In genomic region chr10:38880642-38881187, GRCm38 (mm10) we compare ENCODE assay signal across 20 mouse cellular contexts. TPM values are rescaled to one million over a fixed set of nuclear protein-coding genes. Genes with fewer than 3 reads are reported as not detected.
DNase-seq lines count a peak whose midpoint lies in the region; ATAC-seq and TF ChIP-seq lines count a peak whose summit lies in the region.
"Had no signal": no experiment of that assay in that cellular context is flagged by ENCODE, and none has a peak within 500 bp of the region (broad histone marks: within the 10 kb centered on the region; RNA-seq: fewer than 3 reads in every experiment).

No protein-coding gene starts in this region.

- intact Hi-C loops in gastrocnemius, adult 2 months (cut with DNase I) = no loop called here
- intact Hi-C loops in gastrocnemius, postnatal 36 days (cut with DNase I) = no loop called here

- no peak overlapping the region for H3K9ac ChIP-seq in kidney, embryonic 15.5 days
- H3K9ac ChIP-seq: neural tube, embryonic 15.5 days had no signal

- H3K27me3 ChIP-seq in kidney, embryonic 15.5 days = no peaks in the 10 kb centered on the region
- H3K27me3 ChIP-seq: neural tube, embryonic 15.5 days had no signal

- TF ChIP-seq CTCF in gastrocnemius, adult 2 months (IDR thresholded peaks at IDR 0.05) = no peak

- H3K4me1 ChIP-seq in kidney, embryonic 15.5 days = peaks cover 21% of the 10 kb centered on the region
- H3K4me1 ChIP-seq: neural tube, embryonic 15.5 days had no signal

- H3K36me3 ChIP-seq in kidney, embryonic 15.5 days = no peaks in the 10 kb centered on the region
- H3K36me3 ChIP-seq: hindbrain, embryonic 10.5 days; neural tube, embryonic 15.5 days had no signal

- H3K4me3 ChIP-seq in gastrocnemius, adult 2 months = no peak overlapping the region
- H3K4me3 ChIP-seq in kidney, embryonic 15.5 days (replicated peaks) = no peak overlapping the region
- H3K4me3 ChIP-seq: erythroblast, embryonic 14.5 days; hindbrain, embryonic 10.5 days; neural tube, embryonic 15.5 days had no signal

- no peaks in the 10 kb centered on the region for H3K9me3 ChIP-seq in kidney, embryonic 15.5 days (replicated peaks)
- H3K9me3 ChIP-seq: hindbrain, embryonic 10.5 days; neural tube, embryonic 15.5 days had no signal

- 63% methylated on average over 7 of the region's 7 CpGs for WGBS in kidney, embryonic 15.5 days

- peak overlapping the region; percentile 48 for H3K27ac ChIP-seq in gastrocnemius, adult 2 months
- H3K27ac ChIP-seq in kidney, embryonic 15.5 days = peak overlapping the region; percentile 52; the same call in 1 of the 2 replicates
- H3K27ac ChIP-seq: hindbrain, embryonic 10.5 days; macrophage; neural tube, embryonic 15.5 days; stomach, postnatal 0 days had no signal

- DNase-seq in gastrocnemius, adult 2 months = no peak
- DNase-seq in gastrocnemius, postnatal 36 days = no peak
- DNase-seq in kidney, postnatal 36 days = no peak
- peak; percentile 3 to 12 for DNase-seq in B cell, adult 2 months
- DNase-seq in naive thymus-derived CD4-positive, alpha-beta T cell, adult 2 months (ENCODE audit: low read depth) = peak; percentile 41
- DNase-seq in retina, postnatal 1 day = no peak
- DNase-seq in MN1 (ENCODE audit: low spot score) = no peak
- DNase-seq: adrenal gland, adult 8-10 months; cerebellum, postnatal 36 days; kidney, postnatal 25 days; liver; right cerebral cortex, postnatal 14 days had no signal

- H3K4me2 ChIP-seq in kidney, embryonic 15.5 days = no peak overlapping the region
- H3K4me2 ChIP-seq: neural tube, embryonic 15.5 days had no signal

- no peak for ATAC-seq in kidney, embryonic 15.5 days (replicated peaks; ENCODE audit: low FRiP score)

RNA-seq across cellular contexts. Expression of gene Rfpl4b, which starts 59.1 kb away (rescaled TPM):
- not detected for total RNA-seq in gastrocnemius, adult 2 months (2021)
- total RNA-seq in gastrocnemius, postnatal 36 days (2021) = not detected
- polyA plus RNA-seq in kidney, embryonic 15.5 days (2015; fragmentation: Nextera tagmentation; extraction: Ambion mirVana) = not detected in 2 replicates
- total RNA-seq: adrenal gland, adult 8-10 months; left cerebral cortex, adult 18-20 months; midbrain, postnatal 0 days had no signal
- polyA plus RNA-seq: erythroblast, embryonic 14.5 days; hindbrain, embryonic 10.5 days; macrophage; midbrain, postnatal 0 days; neural tube, embryonic 15.5 days; stomach, postnatal 0 days had no signal

Comparison
In these comparisons a context has a peak if more than half of its experiments do, and no peak if none do; other contexts are left out.
1. DNase-seq: peak in B cell, adult 2 months (2 of 2) and naive thymus-derived CD4-positive, alpha-beta T cell, adult 2 months (single experiment); none in gastrocnemius, adult 2 months (single experiment), gastrocnemius, postnatal 36 days (0 of 2), kidney, postnatal 36 days (0 of 2), retina, postnatal 1 day (single experiment) and MN1 (single experiment).